Mouse (Mus musculus) C2C12 (cell line): Measurements from ENCODE around the gene Rrp8.
"Not testable (repeated sequence)": the region's sequence is repeated elsewhere in the genome, so short reads cannot be mapped to it uniquely, and the experiment has no call there.

ENCODE experiments used
- CTCF ChIP-seq: IDR thresholded peaks from one replicate; pipeline ENCODE4 v1.5.1; 2011; ENCODE audit not compliant: control insufficient read depth, insufficient read depth, insufficient read length
- FOSL1 ChIP-seq: IDR thresholded peaks from one replicate; pipeline ENCODE4 v1.8.0; 2011; ENCODE audit warnings: mild to moderate bottlenecking, low read length; ENCODE audit not compliant: poor library complexity, insufficient read depth, severe bottlenecking
- MAX ChIP-seq: IDR thresholded peaks from one replicate; pipeline ENCODE4 v1.6.1; 2011; ENCODE audit warnings: mild to moderate bottlenecking, control low read depth
- MYOG ChIP-seq: IDR thresholded peaks from one replicate; pipeline ENCODE4 v1.6.1; 2011; ENCODE audit not compliant: control insufficient read depth, insufficient read length; ENCODE audit errors: extremely low read depth
- USF1 ChIP-seq: IDR thresholded peaks from one replicate; pipeline ENCODE4 v1.6.1; 2011; ENCODE audit warnings: low read depth, mild to moderate bottlenecking, control low read depth, moderate library complexity

DNA sequence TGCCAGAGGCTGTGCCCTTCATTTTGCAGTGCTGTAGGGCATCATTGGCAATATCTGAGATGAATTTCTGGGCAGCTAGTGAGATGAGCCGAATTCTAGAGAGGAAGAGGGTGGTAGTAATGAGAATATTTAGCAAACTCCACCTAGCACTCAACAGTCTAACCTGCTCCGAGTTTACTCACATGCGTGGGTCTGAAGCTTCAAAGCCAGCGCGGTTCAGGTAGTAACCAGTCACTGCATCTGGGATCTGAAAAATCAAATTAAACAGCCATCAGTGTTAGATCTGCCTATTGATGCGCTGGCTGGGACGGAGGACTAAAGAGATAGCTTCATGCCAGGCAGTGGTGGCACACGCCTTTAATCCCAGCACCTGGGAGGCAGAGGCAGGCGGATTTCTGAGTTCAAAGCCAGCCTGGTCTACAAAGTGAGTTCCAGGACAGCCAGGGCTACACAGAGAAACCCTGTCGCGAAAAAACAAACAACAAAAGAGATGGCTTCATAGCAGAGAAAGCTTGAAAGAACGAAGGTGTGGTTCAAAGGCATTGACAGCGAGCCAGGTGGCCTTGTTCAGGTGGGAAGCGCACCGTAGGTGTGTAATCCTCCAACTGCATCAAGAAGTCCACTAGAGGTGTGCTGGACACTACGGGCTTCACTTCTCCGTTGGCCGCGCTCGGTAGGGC, 6.2 kb upstream of the Rrp8 start:
- TF ChIP-seq MAX, MYOG, CTCF, USF1, FOSL1: not testable (repeated sequence)
